Mouse (Mus musculus): ENCODE data around the gene Nynrin.
A peak's percentile ranks its signal among the peaks of the same experiment; 100 is the strongest.

Nynrin gene

GRCm38 (mm10) chr14:55877469-55878315 lies 23.9 kb downstream of the Nynrin start:
- peak in 1 of 2 experiments; percentile 48 for DNase-seq (ENCODE audit: low spot score in 2 of 2)

- no peak for DNase-seq (ENCODE audit: low spot score in 2 of 2)
Observed at GRCm38 (mm10) chr14:55878316-55878940, 24.6 kb downstream of the Nynrin start.

DNA sequence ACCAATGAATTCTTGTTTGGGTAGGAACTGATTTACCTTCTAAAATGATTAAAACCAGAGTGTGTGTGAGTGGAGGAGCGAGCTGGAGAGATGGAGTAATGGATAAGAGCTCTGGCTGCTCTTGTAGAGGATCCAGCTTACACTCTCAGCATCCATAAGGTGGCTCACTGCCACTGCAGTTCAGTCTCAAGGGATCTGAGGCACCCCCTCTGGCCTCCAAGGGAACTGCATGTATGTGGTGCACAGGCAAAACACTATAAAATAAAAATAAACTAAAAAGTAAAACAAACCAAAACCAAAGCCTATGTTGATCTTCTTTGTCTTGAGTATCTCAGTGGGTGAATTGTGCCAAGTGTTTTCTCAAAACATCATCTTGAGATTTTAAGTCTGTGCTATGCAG lies 25.8 kb downstream of the Nynrin start:
- peak; percentile 85 to 87 for DNase-seq (ENCODE audit: low spot score in 2 of 2)

DNA sequence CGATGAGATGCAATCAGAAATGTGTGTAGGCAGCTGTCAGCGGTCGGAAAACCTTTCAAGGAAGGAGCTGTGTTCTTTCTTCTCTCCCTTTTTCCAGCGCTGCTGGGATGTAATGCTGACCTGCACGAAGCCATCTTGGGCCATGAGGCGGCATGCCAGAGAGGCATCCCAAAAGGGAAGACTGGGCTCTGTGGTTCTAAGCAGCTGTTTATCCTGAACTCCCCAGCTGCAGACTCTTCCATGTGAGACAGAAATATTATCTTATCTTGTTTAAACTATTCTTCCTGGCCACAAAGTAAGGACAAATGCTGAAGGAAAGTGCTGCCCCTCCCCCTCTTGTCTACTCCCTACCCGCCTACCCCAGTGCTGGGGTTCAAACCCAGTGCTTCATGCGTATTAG lies 27.2 kb downstream of the Nynrin start:
- no peak for DNase-seq (ENCODE audit: low spot score in 2 of 2)

DNA sequence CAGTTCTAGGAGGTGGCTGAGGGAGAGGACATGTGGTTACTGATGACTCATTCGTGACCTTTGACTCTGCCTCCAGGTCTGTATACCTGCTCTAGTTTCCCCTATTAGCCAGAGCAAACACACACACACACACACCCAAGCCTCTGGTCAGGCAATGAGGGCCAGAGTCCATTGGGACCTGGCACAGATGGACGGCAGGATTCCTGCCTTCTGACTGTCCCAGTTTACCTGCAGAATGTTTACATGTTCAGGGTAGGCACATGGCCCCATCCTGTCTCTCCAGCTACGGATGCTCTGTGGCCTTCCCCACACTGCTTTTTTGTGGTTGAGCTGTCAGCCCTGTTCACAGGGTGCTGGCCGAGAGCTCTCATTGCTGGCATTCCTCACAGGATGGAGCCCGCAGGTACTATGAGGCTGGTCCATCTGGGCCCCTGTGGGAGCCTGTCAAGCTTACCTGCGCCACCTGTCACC lies 28.4 kb downstream of the Nynrin start:
- DNase-seq (ENCODE audit: low spot score in 2 of 2), result peak in 1 of 2 experiments; percentile 28

GRCm38 (mm10) chr14:55883149-55883661 lies 29.4 kb downstream of the Nynrin start:
- DNase-seq (ENCODE audit: low spot score in 2 of 2), result peak in 1 of 2 experiments; percentile 25

DNA sequence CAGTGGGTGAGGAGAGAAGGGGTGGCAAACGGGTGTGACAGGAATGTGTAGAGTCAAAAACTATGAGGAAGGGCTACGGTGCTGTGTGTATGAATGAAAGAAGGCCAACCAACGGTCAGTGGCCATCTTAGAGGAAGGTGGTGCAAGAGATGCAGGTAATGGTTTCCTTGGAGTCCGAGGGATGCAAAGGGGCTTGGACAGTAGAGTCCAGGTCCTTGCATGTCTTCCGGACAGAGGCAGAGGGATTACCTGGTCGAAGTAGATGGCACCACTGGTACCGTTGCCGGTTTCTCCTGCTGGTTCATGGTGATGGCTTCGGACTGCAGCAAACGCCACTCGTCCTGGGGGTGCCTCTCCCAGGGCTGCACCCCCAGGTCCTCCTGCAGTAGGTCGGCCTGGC lies 29.9 kb downstream of the Nynrin start:
- DNase-seq (ENCODE audit: low spot score in 2 of 2), result no peak

DNA sequence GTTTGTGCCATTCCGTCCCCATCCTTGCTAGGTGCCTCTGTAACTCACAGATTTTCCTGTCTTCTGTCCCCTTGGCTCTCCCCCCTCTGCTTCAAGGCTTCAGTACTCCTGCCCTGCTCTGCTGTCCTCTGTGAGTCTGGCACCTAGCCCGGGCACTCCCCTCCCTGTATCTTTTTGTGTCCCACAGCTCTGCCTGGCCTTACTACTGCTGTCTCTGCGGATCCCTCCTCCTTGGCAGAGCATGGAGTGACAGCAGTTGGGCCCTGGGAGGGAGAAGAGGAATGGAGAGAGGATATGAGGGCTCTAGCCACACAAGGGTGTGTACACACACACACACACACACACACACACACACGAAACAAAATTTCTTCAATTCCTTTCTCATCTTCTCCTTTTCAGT lies 30.4 kb downstream of the Nynrin start, which contains the start of gene Cbln3:
TSS of gene Cbln3 (minus strand) at position 227 of the 400 bp plus-strand sequence.
- DNase-seq (ENCODE audit: low spot score in 2 of 2), result peak; percentile 60 to 71

DNA sequence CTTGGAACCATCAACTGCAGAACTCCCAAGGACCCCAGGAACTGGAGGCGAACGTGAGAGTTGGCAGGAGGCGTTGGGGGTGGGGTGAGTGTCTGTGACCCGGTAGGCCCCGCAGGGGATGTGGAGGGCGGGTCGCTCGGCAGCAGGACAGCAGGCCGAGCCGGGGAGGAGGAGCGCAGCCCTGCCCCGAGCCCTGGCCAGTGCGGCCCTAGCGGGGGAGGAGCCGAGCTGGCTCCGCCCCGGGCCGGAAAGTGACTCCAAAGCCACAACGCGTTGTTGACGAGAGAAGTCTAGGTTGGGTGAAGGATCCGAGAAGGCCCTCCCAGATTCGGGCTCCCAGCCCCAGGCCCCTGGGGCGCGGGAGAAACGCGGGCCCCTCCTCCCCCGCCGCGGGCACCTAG lies 30.9 kb downstream of the Nynrin start, which contains the start of gene Khnyn:
TSS of gene Khnyn (plus strand) at position 235 of the 401 bp plus-strand sequence.
- peak; percentile 85 to 87 for DNase-seq (ENCODE audit: low spot score in 2 of 2)

DNA sequence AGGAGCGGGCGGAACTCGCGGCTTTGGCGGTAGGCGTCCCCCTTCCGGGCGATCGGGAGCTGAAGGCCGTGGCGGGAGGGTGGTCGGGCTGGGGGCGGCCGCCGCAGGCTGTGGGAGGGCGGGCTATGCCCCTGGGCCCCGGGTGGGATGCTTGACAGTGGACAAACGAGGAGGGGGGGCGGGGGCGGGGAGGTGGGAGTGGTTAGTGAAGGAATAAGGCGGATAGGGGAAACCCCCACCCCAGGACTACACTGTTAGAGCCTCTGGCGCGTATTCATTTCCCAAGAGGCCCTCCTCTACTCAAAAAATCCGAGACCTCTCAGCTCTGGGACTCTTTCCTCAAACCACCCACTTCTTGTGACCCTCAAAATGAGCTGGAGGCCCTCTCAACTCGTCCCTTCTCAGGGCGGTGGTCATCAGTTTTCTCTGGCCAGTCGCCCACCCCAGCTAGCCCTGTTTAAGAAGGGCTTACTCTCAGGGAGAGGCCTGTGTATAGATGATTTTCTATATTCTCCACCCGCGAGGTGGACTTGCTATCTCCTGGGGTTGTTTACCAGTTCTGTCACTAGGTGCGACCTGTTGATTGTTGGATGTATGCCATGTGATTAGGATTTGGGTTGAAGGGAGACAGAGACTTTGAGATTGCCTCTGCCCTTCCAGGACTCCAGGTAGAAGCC lies 31.4 kb downstream of the Nynrin start:
- peak in 1 of 2 experiments; percentile 41 for DNase-seq (ENCODE audit: low spot score in 2 of 2)

GRCm38 (mm10) chr14:55885791-55886271 lies 32.0 kb downstream of the Nynrin start:
- peak; percentile 60 to 61 for DNase-seq (ENCODE audit: low spot score in 2 of 2)

- no peak for DNase-seq (ENCODE audit: low spot score in 2 of 2)
Observed at GRCm38 (mm10) chr14:55886571-55887382, 33.0 kb downstream of the Nynrin start.

- DNase-seq (ENCODE audit: low spot score in 2 of 2), result no peak
Observed at GRCm38 (mm10) chr14:55897671-55898070, 43.9 kb downstream of the Nynrin start.

DNA sequence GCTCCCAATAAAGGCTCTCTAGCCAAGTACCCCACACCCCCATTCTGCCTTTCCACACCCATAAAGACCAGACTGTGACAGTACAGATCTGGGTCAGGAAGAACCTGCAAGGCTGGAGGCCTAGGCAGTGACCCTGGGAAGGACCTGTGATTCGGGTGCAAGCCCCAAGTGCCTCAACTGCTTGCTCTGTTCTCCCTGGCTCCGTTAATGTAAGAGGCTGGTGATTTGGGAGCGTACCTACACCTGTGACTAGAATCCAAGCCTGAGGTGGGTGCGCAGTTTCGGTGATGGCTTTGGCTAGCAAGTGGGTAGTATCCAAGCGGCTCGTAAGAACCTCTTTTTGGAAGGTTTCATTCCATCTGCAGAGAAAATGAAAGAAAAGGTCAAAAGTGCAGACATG lies 45.1 kb downstream of the Nynrin start:
- DNase-seq (ENCODE audit: low spot score in 2 of 2), result no peak

DNA sequence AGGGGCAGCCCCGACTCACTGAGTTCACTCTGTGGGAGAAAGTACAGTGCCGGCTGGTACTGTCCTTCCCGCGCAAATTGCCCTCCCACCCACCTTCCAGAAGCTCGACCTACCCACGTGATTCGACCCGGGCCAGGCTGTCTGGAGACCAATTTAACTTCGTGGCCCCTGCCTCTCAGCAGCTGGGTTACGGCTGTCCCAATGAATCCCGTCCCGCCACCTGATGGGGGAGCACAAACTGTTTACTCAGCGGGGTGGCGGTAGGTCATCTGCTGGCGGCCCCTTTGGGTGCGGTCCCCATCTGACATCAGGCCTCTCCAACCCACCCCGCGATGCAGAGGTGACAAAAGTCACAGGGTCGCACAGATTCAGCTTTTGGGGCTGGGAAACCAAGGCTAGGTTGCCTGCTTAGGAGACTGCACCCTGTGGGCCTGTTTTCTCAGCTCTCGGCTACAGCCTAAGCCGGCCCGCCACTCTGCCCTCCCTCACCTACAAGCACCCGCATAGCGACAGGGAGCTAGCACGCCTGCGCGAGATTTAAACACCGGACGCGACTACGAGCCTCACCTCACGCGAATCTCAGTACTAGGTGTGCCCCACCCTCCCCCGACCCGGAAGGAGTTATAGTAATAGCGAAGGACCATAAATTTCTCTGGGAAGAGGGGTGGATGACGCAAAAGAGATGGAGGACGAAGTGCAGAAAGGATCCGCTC lies 46.0 kb downstream of the Nynrin start, which contains the start of gene Sdr39u1:
TSS of gene Sdr39u1 (minus strand) at position 593 of the 713 bp plus-strand sequence.
- peak; percentile 93 to 96 for DNase-seq (ENCODE audit: low spot score in 2 of 2)

DNA sequence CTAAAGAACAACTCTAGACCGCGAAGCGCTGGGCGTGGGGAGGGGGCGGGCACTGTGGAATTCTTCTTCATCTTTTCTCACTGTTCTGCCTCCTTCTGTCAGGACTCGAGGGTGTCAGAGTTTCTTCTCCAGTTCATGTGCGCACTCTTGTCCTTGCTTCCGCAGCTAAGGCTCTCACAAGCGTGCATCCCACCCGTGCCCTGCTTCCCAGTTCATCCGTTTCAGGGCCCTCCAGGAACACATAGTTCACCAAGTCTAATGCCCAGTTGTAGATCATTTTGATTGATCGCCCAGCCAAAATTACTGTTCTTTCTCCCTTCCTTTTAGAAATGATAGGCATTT lies 46.6 kb downstream of the Nynrin start:
- no peak for DNase-seq (ENCODE audit: low spot score in 2 of 2)

DNA sequence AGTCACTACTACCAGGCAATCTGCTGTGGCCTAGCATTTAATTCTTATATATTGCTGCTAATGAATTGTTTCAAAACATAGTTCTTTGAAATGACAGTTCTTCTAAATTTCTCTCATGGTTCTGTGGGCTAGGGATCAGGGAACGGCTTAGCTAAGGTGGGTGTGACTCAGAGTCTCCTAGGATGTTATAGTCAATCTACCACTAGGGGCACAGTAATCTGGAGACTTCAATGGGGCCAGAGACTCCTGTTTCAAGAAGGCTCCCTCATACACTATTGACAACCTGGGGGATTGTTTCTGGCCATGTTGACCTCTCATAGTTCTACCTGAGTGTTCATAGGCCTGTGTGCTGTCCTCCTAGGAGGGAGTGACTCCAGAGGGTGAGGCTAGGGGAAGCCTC lies 51.7 kb downstream of the Nynrin start:
- no peak for DNase-seq (ENCODE audit: low spot score in 2 of 2)

DNA sequence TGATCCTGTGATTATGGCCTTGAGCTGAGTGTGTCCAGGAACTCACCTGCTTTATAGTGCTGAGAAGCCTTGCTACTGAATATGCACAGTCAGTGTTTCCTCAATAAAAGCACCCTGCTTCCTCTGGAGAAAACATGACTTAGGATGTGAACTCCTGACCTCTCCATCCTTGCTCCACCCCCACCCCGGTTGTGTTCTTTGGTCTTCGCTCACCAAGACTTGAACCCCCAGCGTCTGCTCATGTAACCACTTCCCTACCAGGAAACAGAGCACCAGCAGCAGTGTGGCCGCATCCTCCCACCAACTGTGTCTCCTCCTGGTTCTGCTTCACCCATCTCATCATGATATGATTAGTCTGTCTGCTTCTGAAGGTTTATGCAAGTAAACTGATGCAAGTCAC lies 59.6 kb downstream of the Nynrin start:
- no peak for DNase-seq (ENCODE audit: low spot score in 2 of 2)

- peak; percentile 81 to 82 for DNase-seq (ENCODE audit: low spot score in 2 of 2)
Observed at GRCm38 (mm10) chr14:55918240-55919082, 64.7 kb downstream of the Nynrin start.
